Mouse (Mus musculus): ENCODE results near the gene Tmem176a. TPM values are rescaled to one million over a fixed set of nuclear protein-coding genes. Genes with fewer than 3 reads are reported as not detected.

Tmem176a gene
- polyA plus RNA-seq, 1 experiment from 2014 or later: 153 TPM

Other genes starting within 250 kb of the Tmem176a start
- 43.8 and 47.3 TPM in 2 replicates for gene Repin1, start 247.0 kb upstream of the Tmem176a start, polyA plus RNA-seq (2015; fragmentation: Nextera tagmentation; extraction: Ambion mirVana)
- not detected in 2 replicates for gene Gm44965, start 247.0 kb upstream of the Tmem176a start, polyA plus RNA-seq (2015; fragmentation: Nextera tagmentation; extraction: Ambion mirVana)
- gene Zfp775, start 238.9 kb upstream of the Tmem176a start, polyA plus RNA-seq (2015; fragmentation: Nextera tagmentation; extraction: Ambion mirVana): 7.0 and 7.9 TPM in 2 replicates
- gene AI854703, start 214.2 kb upstream of the Tmem176a start, polyA plus RNA-seq (2015; fragmentation: Nextera tagmentation; extraction: Ambion mirVana): 3.0 and 3.1 TPM in 2 replicates
- gene Gimap8, start 193.7 kb upstream of the Tmem176a start, polyA plus RNA-seq (2015; fragmentation: Nextera tagmentation; extraction: Ambion mirVana): 3.3 and 3.8 TPM in 2 replicates
- gene Gimap9, start 164.8 kb upstream of the Tmem176a start, polyA plus RNA-seq (2015; fragmentation: Nextera tagmentation; extraction: Ambion mirVana): 11.7 and 12.6 TPM in 2 replicates
- gene Gimap4, start 156.4 kb upstream of the Tmem176a start, polyA plus RNA-seq (2015; fragmentation: Nextera tagmentation; extraction: Ambion mirVana): 69.5 and 72.5 TPM in 2 replicates
- gene Gimap6, start 132.7 kb upstream of the Tmem176a start, polyA plus RNA-seq (2015; fragmentation: Nextera tagmentation; extraction: Ambion mirVana): 50.6 and 51.3 TPM in 2 replicates
- gene Gm28053, start 122.3 kb upstream of the Tmem176a start, polyA plus RNA-seq (2015; fragmentation: Nextera tagmentation; extraction: Ambion mirVana): 2.7 and 3.3 TPM in 2 replicates
- not detected in 2 replicates for gene Gimap7, start 122.3 kb upstream of the Tmem176a start, polyA plus RNA-seq (2015; fragmentation: Nextera tagmentation; extraction: Ambion mirVana)
- 32.4 and 33.1 TPM in 2 replicates for gene Gimap1, start 101.9 kb upstream of the Tmem176a start, polyA plus RNA-seq (2015; fragmentation: Nextera tagmentation; extraction: Ambion mirVana)
- 16.4 and 16.5 TPM in 2 replicates for gene Gimap5, start 94.7 kb upstream of the Tmem176a start, polyA plus RNA-seq (2015; fragmentation: Nextera tagmentation; extraction: Ambion mirVana)
- 0.08 TPM in 1 of 2 replicates, not detected in the other for gene Gimap3, start 70.1 kb upstream of the Tmem176a start, polyA plus RNA-seq (2015; fragmentation: Nextera tagmentation; extraction: Ambion mirVana)
- gene Tmem176b, start 577 bp downstream of the Tmem176a start, polyA plus RNA-seq (2015; fragmentation: Nextera tagmentation; extraction: Ambion mirVana): 353 and 363 TPM in 2 replicates
- 2.6 and 3.4 TPM in 2 replicates for gene Aoc1, start 32.0 kb downstream of the Tmem176a start, polyA plus RNA-seq (2015; fragmentation: Nextera tagmentation; extraction: Ambion mirVana)
- not detected in 2 replicates for gene 1600015I10Rik, start 89.0 kb downstream of the Tmem176a start, polyA plus RNA-seq (2015; fragmentation: Nextera tagmentation; extraction: Ambion mirVana)
- gene Doxl2, start 134.0 kb downstream of the Tmem176a start, polyA plus RNA-seq (2015; fragmentation: Nextera tagmentation; extraction: Ambion mirVana): not detected in 2 replicates
- not detected in 2 replicates for gene Svs1, start 145.9 kb downstream of the Tmem176a start, polyA plus RNA-seq (2015; fragmentation: Nextera tagmentation; extraction: Ambion mirVana)
- 0.38 and 1.1 TPM in 2 replicates for gene Gpnmb, start 195.6 kb downstream of the Tmem176a start, polyA plus RNA-seq (2015; fragmentation: Nextera tagmentation; extraction: Ambion mirVana)
- 77.6 and 79.6 TPM in 2 replicates for gene Malsu1, start 232.9 kb downstream of the Tmem176a start, polyA plus RNA-seq (2015; fragmentation: Nextera tagmentation; extraction: Ambion mirVana)